Mouse (Mus musculus) gastrocnemius, postnatal 10 days (tissue): ENCODE data around the gene Plpp3. TPM values are rescaled to one million over a fixed set of nuclear protein-coding genes. Genes with fewer than 3 reads are reported as not detected.

Experiments
- DNase-seq: peaks from one replicate; pipeline ENCODE4 v3.0.0; 2021; ENCODE audit warnings: mixed read lengths
- total RNA-seq, 2 experiments: library from RNA; stranded (reverse); gene quantifications; 2 replicates each; pipeline ENCODE4 v1.2.3; 2021

Gene Plpp3
- total RNA-seq, 2 experiments from 2014 or later, result 79.6 to 82.6 TPM

- DNase-seq, result no peak
Measured at GRCm38 (mm10) chr4:105220849-105221248, 63.7 kb downstream of the Plpp3 start.

GRCm38 (mm10) chr4:105221256-105221840, 64.2 kb downstream of the Plpp3 start:
- DNase-seq, result no peak

DNA sequence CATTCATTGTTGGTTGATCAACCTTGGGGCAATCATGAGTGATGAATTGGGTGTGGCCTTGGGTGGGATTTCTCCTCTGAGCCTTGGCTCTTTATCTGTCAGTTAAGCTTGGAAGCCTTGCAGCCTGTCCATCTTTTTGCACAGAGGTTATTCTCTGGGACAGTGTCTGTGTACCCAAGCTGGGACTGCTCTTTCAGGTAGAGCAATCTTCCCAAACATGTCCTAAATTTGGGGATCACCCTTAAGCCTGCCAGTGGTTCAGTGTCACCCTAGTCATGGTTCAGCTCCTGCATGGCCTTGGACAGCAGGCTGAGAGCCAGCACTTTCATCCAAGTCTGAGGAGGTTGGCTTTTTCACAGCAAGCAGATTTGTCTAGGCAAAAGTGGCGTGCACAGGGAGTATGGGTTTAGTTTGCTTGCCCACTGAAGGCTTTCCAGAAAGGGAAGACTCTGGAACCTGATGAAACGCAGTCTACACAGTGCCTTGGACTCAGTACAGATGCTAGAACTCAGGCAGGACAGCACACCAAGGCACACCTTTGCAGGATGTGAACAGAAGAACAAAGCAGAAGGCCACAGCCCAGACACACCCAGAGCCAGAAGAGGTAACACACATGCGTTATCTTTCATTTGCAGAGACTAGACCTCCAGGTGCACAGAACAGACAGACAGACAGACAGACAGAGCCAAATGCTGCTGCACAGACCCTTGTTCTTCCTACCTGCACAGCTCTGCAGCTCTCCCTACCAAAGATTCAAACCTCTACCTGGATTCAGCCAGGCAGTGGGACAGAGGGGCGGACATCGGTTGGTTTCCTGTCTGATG, 66.2 kb downstream of the Plpp3 start:
- no peak for DNase-seq

- no peak for DNase-seq
Measured at GRCm38 (mm10) chr4:105223925-105224300, 66.8 kb downstream of the Plpp3 start.

GRCm38 (mm10) chr4:105225512-105225911, 68.4 kb downstream of the Plpp3 start:
- peak; percentile 52 for DNase-seq

- DNase-seq, result no peak
Measured at GRCm38 (mm10) chr4:105226351-105226750, 69.2 kb downstream of the Plpp3 start.

GRCm38 (mm10) chr4:105230127-105230526, 73.0 kb downstream of the Plpp3 start:
- no peak for DNase-seq

DNA sequence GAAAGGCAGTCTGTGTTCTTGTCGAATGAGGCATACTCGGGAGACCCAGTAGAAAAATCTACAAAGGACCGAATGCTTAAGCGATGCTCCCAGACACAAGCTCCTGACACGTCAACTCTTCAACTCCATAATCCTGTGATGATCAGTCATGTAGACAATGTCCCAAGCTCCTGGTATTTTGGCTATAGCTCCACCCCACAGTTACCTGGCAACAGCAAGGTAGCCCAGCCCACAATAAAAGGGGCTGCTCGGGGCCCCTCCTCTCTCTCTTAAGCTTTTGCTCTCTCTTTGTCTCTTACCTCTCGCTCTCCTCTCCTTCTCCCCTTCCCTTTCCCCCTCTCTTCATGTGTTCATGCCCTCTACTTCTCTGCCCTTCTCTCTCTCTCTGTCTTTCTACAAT, 83.1 kb downstream of the Plpp3 start:
- no peak for DNase-seq

DNA sequence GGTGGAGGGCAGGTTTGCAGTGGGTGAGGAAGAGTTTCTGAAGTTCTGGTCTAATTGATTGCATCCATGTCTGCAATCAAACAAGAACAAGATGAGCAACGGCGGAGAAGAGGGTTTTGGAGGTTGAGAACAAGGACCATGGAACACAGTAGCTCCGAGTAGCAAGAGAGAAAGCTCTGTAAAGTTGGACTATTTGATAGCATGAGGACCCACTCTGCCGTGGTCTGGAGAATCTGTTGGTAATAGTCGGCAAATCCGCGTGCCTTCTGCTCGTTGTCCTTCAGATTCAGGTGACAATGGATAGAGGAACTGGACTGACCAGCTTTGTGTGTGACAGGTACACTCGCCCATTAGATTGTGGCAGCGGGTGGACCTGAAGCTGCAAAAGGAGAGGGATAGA, 87.8 kb downstream of the Plpp3 start:
- no peak for DNase-seq

DNA sequence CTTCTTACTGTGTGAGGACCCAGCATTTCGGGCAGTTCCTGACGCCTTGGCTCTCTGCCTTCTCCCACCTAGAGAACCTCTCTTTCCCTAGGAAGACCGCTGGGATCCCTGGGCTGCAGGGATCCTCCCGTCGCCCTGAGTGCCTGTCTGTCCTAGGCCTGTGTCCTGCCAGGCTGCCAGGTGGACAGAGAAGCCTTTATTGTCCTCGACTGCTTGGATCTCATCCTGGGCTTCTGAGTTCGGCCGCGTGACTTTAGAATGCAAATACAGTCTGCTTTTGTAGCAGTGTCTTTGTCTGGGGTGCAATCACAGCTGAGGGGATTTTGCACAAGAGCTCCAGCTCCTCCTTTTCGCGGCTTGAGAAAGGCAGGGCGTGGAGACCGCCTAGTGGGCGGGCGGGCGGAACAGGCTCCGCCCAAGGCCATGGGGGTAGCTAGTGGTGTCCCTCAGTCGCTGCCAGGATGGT, 88.4 kb downstream of the Plpp3 start:
- peak; percentile 28 for DNase-seq

- DNase-seq, result no peak
Measured at GRCm38 (mm10) chr4:105246331-105246730, 89.2 kb downstream of the Plpp3 start.

GRCm38 (mm10) chr4:105248161-105248560, 91.0 kb downstream of the Plpp3 start:
- DNase-seq, result no peak

- no peak for DNase-seq
Measured at GRCm38 (mm10) chr4:105249283-105249682, 92.1 kb downstream of the Plpp3 start.

DNA sequence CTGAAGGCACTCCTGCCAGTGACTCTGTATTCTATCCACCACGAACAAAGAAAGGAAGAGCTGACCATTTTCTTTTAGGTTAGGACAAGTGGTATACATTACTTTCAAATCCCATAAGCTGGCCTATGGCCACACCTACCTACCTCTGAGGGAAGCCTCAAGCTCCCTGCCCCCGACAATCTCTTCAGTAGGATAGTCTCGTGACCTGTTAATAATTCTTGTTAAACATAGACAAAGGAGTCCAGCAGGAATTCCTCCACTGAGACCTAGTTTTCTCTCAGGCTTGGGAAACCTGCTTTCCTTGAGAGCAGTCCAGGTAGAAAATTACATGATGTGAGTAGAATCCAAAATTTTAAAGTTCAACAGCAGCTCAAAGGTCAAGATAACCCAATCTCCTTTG, 93.8 kb downstream of the Plpp3 start:
- no peak for DNase-seq

GRCm38 (mm10) chr4:105252044-105252443, 94.9 kb downstream of the Plpp3 start:
- no peak for DNase-seq

- DNase-seq, result no peak
Measured at GRCm38 (mm10) chr4:105252571-105253200, 95.5 kb downstream of the Plpp3 start.

DNA sequence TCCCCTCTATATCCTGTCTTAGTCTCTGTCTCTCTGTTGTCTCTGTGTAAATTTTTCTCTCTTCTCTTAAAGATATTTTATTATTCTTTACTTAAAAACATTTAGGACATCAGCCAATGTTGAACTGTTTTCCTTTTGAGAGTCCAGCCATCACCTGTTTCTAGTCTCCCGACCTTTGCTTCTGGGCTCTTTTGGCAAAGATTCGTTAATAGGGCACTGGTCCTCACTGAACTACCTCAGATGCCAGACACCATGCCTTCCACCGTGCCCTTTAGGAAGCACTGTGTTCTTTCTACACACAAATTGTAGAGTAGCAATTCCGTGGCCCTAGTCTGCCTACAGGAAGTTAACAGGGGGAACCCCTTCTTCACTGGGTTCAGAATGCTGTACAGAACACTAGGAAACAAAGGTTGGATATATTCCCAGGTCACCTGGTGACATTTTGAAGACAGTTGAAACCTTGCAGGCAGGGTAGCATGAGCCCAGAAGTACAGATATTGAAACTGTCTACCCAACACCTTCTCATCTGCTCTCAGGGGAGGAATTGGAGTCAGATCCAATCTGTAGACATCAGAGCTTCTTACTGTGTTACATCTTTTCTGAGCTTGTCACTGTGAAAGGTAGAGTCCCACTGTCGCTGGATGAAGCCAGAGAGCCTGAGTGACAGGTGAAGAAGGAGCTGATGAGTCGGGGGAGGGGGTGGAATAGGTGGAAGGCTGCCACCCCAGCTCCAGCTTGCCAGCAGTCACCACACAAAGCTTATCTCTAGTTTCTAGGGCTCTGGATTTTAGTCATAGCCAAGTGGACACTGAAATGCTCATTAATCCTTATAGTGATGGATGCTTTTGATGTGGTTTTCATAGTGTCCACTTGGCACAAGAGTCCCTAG, 96.5 kb downstream of the Plpp3 start:
- no peak for DNase-seq

DNA sequence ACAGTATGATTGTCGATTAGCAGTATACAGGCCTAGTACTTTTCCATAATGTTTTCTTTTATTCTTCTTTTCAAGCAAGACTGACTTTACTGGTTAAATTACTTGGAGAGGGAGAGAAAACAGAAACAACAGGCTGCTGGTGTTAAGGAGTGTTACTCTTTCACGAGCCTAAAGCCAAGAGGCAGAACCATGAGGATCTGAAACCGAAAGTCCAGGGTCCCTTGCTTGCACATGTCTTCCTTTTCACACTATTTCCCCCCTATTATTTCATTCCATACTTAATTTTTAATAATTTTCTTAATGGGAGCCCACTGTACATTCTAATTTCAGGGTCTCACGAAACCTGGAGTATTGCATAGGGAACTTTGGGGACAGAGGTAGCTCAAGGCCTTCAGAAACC, 97.2 kb downstream of the Plpp3 start:
- no peak for DNase-seq

GRCm38 (mm10) chr4:105255185-105255584, 98.0 kb downstream of the Plpp3 start:
- no peak for DNase-seq

DNA sequence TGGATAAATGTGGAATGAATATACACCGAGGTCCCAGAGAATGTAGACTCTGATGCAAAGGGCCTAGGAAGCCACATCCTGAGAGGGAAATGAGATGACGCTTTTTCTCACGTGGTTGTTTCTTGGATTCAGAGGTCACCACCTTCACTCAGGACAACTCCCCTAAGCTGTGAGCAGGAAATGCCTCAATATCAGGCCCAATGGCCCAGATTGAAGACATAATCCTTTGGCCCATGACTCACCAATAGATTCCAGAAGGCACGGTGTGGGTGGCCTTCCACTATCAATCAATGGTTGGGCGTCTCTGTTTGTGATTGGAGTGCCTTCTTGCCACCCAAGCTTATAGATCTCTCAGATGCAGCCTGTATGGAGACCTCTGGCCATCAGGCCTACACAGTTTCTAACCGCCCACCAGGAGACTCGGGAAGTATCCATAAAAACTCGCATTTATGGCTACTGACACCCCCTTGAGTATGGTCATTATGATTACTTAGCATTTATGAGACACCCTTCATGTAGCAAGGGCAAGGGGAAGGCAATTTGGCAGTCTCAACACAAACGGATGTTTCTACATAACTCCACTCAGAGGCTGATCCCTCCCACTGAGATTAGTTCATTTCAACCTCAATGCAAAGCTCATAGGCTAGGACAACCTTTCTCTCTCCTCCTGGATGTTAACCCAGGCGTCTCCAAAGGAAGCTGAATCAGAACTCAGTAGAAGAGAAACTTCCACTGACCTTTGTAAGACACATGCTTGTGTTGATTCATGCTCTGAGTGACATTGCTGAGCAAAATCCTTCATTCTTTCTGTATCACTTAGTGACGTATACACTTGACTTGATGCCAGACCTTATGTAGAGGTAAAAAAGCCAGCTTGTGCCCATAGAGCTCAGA, 100.8 kb downstream of the Plpp3 start:
- no peak for DNase-seq

DNA sequence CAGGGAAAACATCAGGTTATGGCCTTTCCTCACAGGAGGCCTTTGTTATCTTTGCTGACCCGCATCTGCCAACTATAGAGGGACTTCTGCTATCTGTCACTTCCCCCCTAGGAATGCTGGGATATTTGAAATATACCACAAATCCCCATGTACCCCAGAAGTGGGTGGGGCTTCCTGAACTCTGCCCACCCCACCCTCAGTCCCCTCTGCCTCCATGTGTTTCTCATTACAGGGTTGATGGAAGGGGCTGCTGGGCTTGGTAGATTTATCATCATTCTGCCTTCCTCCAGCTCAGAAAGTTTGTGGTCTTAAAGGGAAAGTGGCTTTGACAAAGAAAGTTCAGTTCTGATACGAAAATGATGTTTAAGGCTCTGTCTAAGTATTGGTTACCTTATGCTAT, 103.2 kb downstream of the Plpp3 start:
- no peak for DNase-seq
